Mouse (Mus musculus) erythroblast, embryonic 14.5 days (primary cell): ENCODE results near the gene Kcnab1.

Source experiments
- GATA1 ChIP-seq: IDR thresholded peaks from 2 replicates; pipeline ENCODE4 v1.6.1; 2012; ENCODE audit warnings: low read length, inconsistent platforms, mixed read lengths
- TAL1 ChIP-seq: IDR thresholded peaks from 3 replicates; pipeline ENCODE4 v1.6.1; 2012; ENCODE audit warnings: low read length, inconsistent platforms, mixed read lengths

DNA sequence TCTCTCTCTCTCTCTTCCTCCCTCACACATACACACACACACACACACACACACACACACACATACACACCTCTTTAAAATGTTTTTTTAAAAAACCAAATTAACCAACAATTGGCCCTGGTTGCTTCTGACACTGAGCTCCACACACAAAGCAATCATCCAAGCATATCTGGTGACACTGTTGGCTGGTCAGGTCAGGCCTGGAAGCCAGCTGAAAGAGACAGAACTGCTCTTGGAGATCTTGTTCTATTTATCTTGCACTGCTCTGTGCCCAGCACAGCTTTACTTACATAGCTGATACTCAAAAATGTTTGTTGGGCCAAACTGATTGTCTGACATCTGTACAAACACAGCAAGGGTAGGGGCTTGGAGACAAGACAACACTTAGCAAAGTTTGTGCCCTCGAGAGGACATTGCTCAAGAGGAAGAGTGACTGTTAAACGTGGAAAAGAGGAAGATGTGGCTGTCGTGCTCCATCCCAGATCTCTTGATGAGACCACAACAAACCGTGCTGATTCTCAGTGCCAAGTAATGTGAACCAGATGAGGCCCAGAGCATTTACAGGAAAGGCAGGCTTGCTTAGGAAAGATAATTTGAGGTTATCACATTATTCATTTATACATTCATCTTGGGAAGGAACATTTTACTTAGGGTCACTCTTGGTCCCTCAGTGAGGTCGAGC is 308.9 kb downstream of the Kcnab1 start:
- TF ChIP-seq GATA1, result no peak
- TF ChIP-seq TAL1, result no peak
